Mouse (Mus musculus) heart, postnatal 36 days (tissue): ENCODE results near the gene Ubac1. TPM values are rescaled to one million over a fixed set of nuclear protein-coding genes. Genes with fewer than 3 reads are reported as not detected.

Experiments used
- DNase-seq, 2 experiments: peaks; one replicate each; pipeline ENCODE4 v3.0.0; 2021 to 2022
- intact Hi-C: fragments of 180-260 bp; cut with DNase I; formaldehyde crosslinking; loops from one replicate; pipeline ENCODE4 v1.15.1; 2025
- total RNA-seq, 2 experiments: library from RNA; stranded (reverse); gene quantifications; 2 replicates each; pipeline ENCODE4 v1.2.3; 2021

Ubac1 gene
- total RNA-seq = 10 to 100 TPM; 84.8 to 97.5 TPM

DNA sequence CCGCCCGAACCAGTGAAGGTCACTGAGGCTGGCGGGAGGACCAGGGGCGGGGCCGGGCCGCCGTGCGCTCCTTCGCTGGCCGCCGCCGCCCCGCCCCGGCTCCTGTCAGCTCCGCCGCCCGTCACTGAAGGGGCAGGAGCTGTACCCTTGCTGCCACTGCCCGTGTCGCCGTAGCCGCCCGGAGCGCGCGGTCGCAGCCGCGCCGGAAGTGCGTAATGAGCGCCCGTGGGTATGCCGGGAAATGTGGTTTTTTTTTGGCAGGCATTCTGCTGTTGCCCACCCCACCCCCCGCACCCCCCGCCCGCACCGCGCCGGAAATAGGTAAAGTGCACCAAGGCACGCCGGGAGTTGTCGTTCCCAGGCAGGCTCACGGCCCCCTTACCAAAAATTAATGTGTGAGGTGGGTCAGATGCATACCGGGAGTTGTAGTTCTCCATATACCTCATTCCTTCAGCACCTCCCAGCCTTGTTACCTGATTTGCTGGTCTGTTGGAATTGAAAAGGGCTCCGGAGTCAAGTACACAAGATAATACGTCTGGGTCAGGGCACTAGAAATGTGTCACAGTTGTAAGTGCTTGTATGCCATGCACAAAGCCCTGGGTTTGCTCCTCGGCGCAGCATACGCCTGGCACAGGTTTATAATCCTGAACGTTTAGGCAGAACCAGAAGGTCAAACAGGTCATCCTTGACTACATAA, at the start of gene Ubac1:
Ubac1 (minus strand) TSS at position 187 of the 697 bp plus-strand sequence.
- intact Hi-C loops = loop anchor here (1.0 to 5.0 kb wide), 2 partner anchors 37 to 184 kb away; no protein-coding TSS in a partner anchor

DNA sequence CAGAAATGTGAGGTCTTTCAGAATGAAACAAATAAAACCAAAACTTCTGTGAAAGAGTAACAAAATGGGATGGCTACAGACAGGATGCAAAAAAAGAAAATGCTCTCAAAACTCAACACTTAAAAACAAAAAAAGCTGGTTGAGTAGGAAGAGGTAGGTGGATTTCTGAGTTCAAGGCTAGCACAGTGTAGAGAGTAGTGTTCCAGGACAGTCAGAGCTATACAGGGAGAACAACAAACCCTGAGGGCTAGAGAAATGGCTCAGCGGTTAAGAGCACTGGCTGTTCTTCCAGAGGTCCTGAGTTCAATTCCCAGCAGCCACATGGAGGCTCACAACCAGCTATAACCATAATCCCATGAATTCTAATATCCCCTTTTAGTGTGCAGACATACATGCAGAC, 47.0 kb upstream of the Ubac1 start:
- intact Hi-C loops = no loop called here
- no peak for DNase-seq

More for the DNA sequence above, at the start of gene Ubac1:
- peak; percentile 86 to 90 for DNase-seq

DNA sequence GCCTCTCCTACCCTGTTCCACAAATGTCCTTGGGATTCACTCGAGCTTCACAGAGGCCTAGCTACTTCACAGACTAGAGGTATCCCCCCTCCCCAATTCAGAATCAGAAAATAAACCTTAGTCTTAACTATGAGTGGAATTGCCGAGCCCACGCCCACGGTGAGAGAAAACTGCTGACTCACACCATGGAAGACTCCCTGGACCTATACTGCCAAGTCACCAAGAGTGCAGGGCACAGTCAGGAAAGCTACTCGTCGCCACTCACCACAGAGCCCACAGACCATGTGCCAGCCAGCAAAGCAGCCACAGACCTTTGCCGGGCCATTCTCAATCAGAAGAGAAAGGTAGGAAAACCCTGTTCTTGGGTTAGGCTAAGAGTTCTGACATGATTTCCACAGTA, 46.6 kb upstream of the Ubac1 start:
- intact Hi-C loops = no loop called here
- no peak for DNase-seq

DNA sequence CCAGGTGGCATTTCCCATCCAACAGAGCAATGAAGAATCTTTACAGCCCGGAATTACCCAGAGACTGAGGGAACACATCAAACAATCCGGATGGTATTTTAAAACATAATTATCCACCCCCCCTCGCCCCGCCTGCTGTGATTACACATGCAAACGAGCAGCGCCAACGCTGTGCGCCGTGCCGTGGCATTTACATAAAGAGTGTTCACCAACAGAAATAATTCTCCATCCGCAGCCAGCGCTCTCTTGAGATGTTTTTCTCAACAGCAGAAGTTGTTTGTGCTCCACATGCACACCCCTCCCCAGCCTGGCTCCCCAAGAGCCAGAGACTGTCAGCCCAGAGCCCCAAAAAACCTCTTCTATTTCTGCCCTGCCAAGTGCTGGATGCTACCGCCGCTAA, 45.0 kb upstream of the Ubac1 start:
- no peak for DNase-seq
- intact Hi-C loops = no loop called here

DNA sequence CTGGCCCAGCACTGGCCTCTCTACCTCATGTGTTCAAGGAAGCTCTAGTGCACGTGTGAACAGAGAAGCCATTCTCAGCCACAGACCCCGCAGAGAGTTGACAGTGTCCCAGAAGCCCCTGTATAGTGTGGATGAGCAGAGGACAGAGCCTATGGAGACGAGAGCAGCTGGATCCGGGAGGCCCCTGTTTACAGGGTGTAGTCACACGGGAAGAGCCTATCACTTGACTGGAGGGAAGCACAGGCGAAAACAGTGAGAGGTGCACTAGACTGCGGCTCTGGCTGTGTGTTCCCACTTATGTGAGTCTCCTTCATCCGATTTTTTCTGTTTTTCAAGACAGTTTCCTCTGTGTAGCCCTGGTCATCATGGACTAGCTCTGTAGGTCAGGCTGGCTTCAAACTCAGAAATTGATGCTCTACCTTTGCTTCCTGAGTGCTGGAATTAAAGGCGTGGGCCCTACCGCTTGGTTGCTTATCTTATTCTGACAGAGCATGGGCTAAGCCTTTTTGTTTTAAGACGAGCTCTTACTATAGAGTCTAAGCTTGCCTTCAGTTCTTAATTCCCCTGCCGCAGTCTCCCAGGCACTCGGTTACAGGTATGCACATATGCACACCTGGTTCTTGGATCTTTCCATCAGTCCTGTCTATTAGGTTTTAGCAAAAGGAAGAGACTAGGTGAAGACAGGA, 41.3 kb upstream of the Ubac1 start:
- DNase-seq = no peak
- intact Hi-C loops = no loop called here

DNA sequence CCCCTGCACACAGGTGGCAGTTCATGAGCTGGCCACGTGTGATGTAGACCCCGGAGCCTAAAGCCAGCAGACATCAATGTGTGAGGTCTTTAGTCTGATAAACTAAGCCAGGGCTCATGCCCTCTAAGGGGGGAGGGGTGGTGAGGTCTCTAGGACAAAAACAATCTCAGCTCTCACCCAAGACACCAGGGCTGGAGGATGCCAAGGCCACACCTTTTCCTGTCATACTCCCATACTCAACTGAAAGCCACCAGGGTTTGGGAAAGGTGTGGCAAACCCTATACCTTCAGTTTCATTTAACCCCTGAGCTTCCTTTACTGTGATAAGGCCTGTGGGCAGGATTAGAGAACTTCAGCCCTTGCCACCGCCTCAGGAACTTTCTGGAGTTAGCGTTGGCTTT, 40.7 kb upstream of the Ubac1 start:
- DNase-seq = no peak
- intact Hi-C loops = no loop called here

DNA sequence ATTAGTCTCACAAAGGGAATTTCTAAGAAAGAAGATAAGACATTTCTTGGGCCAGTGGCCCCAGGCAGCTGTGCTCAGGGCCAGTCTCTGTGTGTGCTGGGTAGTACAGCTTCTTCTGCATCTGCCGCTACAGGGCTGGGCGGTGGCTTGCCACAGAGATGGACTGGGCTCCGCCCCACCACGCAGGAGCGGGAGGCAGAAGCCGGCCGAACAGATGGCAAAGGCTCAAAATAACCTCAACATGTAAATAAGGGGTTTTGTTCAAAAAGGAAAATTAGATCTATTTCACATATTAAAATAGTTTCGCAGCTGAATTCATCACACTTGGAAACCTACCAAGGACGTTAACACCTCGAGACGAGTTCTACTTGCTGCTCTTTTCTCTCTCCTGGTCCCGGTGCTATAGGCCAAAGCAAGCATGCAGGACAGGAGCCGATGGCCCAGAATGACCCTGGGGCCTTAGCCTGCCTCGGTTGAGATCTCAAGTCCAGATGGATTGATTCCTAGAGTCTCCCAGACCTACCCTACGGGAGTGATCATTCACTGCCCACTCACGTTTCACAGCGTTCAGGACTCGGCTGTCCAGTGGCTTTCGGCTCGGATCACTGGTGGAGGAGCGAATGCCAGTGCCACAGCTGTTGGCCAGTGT, 39.6 kb upstream of the Ubac1 start:
- intact Hi-C loops = no loop called here
- DNase-seq = no peak

DNA sequence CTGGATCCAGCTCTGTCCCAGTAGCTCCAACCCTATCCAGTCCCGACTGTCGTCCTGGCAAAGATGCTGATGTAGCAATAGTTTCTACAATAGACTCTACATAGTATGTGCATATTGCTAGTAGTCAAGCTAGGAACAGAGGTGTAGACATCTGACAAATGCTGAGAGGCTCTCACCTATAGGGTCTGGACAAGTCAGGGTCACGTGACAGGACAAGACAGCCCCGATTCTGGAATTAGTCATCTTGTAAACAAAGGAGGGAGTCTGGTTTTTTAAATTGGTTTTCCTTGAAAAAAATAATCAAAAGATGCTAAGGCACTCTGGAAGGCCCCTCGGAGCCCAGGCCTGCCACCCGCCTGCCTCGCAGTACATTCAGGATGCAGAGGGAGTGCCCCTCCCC, 35.5 kb upstream of the Ubac1 start:
- DNase-seq = no peak
- intact Hi-C loops = no loop called here

DNA sequence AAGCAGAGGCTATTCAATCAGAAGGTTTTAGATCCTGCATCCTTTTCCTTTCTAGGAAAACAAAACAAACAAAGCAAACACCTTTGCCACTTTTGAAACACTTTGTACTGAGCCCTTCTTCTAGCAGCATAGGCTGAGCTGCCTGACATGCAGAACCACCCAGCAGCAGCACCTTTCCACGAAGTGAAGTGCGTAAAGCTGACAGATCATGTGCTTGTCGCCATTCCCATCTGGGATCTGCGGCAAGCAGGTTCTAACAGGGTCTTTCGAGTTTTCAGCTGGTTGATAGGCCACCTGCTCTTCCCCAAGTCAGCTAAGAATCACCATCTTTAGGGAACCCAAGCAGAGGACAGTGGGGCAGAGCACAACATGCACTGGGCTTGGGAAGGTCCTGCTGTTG, 34.7 kb upstream of the Ubac1 start:
- no peak for DNase-seq
- intact Hi-C loops = no loop called here

DNA sequence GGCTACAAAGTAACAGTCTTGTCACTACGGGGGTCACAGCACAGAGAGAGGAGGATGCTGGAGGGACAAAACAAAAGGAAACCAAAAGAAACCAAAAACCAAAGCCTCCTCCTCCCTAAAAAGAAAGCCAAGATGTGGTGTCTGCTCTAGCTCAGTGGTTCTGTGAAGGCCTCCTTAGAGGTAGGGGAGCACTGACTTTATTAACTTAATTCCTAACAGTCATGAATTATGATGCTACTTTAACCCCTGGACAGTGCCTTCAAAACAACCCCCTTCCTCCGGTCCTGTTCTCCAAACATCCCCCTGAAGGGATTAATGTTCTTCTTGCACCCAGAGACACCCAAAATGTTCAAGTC, 34.2 kb upstream of the Ubac1 start:
- intact Hi-C loops = loop anchor here (1.0 kb wide), 1 partner anchor 87 kb away; no protein-coding TSS in a partner anchor
- DNase-seq = no peak

DNA sequence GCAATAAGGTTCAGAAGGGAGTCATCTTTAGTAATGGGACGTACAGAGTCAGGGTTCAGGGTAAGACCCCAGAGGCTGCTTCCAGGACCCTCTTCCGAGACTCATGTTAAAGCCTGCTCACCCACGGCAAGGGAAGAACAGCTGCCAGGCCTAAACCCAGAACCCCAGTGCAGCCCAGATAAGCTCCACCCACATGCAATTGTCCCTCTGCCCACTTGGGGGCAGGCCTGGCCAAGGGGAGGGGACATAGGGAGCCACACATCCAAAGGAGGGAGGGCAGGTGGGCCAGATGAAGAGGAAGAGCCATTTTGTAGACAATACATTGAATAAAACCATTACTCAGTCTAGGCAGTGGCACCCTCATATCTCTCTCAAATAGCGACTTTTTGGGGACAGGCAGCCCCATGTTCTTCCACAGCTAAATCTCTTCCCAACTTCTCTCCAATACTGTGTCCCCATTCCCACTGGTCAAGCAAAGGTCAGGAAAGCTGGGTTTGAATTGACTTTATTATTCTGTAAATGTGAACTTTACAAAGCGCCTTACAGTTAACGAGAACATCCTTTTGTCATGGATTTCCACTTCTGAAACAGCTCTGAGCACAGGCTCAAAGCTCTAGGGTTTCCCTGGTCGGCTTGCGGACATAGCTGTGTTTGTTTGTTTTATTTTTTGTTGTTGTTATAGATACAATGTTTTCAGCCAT, 33.6 kb upstream of the Ubac1 start:
- intact Hi-C loops = loop anchor here (1.0 kb wide), 1 partner anchor 87 kb away; no protein-coding TSS in a partner anchor
- peak; percentile 52 to 68 for DNase-seq

DNA sequence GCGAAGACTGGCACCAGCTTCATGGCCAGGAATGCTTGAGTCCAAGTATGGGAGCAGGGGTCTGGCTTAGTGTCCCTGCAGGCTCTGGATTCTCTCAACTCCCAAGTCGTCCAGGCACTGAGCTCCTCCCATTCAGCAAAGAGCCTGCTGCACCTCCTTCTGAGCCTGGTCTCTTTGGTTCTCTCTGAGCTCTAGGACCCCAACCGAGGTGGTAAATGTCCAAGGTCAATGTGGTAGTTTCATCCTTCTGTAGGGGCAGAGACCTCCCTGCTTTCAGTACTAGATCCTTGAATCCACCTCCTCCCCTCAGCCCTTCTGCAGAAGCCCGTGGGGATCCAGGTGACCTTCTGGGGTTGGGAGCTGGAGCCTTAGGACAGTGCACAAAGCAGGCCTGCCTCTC, 31.3 kb upstream of the Ubac1 start:
- no peak for DNase-seq
- intact Hi-C loops = no loop called here

DNA sequence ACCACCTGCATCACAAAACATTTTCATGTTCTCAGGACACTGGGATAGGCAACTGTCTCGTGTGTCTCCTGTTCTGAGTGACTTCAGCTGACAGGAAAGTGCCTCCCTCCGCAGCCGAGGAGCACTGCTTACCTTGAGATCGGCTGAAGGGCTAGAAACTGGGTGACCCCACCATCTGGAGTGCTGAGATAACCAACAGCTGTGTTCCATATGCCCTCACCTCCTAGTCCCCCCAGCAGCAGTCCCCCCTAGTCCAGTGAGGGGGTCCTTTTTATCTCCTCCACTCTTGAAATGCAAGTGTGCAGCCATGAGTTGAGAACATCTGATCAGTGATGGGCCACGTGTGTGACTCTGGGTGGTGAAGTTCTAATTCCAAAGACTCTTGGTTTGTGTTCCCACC, 27.3 kb upstream of the Ubac1 start:
- DNase-seq = no peak
- intact Hi-C loops = no loop called here

DNA sequence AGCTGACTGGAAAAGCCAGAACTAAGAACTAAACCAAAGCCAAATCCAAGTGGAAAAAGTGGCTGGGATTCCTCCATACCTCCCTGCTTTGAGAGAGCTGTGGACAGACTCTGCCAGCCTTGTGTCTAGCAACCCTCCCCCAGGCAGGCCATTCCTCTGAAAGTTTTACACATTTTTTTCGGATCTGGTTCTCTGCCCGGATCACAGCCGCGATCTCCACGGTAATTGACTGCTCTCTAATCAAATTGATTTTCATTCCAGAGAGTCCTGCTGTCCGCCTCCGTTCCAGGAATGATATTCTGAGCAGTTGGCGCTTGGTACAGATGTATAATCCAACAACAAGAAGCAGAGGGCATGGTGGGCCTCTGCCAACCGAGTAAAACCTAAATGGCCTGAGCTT, 22.7 kb upstream of the Ubac1 start:
- DNase-seq = no peak
- intact Hi-C loops = no loop called here

DNA sequence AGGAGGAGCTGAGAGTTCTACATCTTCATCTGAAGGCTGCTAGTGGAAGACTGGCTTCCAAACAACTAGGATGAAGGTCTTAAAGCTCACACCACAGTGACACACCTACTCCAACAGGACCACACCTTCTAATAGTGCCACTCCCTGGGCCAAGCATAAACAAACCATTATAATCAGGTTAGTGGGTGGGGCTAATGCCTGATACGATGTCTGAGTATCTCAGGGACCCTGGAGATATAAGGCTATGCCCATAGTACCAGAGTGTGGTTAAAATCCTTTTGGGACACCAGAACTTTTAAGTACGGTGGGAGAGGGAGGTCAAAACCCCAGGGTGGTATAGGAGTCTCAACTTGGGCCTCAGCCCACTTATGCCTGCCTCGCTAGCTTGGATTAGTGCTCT, 21.1 kb upstream of the Ubac1 start:
- intact Hi-C loops = no loop called here

DNA sequence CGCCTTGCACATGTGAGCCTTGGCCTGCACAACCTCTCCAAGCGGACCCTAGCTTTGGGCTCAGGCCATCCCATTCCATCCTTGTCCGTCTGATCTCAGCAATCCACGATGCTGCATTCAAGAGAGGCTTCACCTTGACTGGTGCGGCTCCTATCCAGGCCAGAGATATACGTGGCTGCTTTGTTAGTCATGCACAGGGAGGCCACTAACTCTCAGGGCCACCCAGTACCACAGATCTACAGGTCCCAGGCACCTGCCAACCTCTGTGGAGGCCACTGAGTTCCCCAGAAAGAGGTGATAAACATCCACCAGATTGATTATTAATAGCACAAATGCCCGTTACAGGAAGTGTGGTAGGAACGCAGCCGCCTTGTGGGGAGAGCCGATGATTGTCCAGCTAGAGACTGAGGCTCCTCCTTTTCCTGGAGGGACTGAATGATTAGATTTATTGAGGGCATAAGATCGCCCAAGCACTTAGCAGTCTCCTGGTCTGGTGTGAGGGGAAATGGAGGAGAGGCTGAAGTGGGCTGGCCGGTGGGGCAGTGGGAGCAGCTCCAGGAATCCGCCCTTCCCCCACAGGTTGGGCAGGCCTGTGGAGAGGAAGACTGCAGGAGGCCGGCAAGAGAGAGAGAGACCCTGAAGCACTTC, 19.7 kb upstream of the Ubac1 start:
- no peak for DNase-seq
- intact Hi-C loops = no loop called here

More for the DNA sequence above, 21.1 kb upstream of the Ubac1 start:
- no peak for DNase-seq

DNA sequence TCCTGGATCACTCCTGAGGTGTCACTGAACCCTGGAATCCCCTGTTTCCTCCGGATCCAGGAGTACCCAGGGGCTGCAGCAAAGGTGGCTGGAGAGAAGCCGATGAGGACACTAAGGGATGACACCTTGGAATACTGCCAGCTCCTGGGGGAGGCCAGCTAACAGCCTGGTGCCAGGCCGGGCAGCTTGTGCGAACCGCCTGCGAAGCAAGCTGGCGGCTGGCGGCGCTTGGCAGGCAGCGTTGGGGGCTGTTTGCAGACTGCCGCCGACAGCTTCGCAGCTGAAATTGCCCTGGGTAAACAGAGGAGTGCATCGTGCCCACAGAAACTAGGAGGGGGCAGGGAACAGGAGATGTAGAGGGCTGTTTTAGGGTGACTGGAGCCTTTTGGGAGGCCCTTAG, 18.4 kb upstream of the Ubac1 start:
- DNase-seq = peak in 1 of 2 experiments; percentile 9
- intact Hi-C loops = loop anchor here (5.0 kb wide), 1 partner anchor 232 kb away; no protein-coding TSS in a partner anchor

DNA sequence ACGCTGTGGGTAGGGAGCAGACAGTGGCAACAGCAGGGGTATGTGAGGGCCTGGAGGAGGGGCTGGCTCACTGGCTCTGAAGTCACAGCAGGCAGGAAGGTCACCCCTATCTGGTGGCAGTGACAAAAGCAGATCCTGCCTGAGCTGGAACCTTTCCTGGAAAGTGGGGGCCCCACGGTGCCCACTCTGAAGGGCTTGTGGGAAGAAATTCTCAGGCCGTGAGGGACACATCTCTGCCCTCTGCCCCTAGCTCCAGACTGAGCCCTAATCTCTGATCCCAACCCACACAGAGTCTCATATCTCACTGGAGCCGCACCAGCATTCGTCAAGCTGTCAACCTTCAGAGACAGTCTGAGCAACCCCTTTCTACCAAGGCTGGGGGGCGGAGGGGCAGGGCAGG, 15.8 kb upstream of the Ubac1 start:
- no peak for DNase-seq
- intact Hi-C loops = loop anchor here (5.0 kb wide), 1 partner anchor 235 kb away; no protein-coding TSS in a partner anchor

DNA sequence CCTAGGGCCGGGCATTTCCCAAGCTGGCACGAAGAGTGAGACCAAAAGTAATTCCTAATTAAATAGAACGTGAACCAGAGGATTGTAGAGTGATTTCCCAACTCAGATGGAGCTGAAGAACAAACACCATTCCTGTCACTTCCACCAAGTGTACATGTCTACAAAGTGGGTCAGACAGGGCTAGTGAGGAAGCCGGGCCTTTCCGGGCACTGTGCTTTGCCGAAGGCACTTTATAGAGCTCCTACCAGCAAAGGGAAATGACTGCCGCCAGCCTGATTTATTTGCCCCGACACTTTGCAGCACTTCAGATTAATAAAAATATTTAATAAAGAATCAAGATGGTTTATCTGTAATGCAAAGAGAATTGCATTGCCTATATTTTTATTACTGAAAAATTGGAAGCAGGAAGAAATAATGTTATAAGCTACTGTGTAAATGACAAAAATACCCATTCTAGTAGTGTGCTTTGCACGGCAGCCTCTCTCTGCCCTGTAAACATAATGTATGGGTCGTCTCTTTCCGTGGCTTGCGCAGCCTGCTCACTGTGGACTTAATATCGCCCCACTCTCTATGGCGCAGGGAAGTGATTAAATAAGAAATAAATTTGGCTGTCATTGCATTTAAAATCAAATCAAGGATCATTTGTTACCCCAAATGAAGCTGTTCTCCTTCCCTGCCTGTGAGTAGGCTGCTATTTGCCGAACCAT, 12.9 kb upstream of the Ubac1 start:
- intact Hi-C loops = loop anchor here (5.0 kb wide), 1 partner anchor 238 kb away; no protein-coding TSS in a partner anchor

DNA sequence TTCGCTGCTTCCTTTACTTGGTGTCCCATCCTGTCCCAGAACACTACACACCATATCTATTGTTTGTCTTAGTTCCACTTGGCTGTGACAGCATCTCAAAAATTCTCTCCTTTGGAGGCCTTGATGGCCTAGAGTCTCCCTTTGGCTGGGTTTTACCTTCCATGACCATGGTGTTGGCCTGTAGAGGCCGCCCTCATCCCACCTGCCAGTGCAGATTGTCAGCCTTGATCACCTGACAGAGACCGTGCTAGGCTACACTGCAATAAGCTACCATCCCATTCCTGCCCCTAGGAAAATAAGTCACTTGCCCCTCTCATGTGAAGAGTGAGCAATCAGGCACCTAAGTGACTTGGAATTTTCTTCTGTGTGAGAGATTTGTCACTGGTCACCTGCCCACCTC, 8.7 kb upstream of the Ubac1 start:
- no peak for DNase-seq
- intact Hi-C loops = no loop called here

More for the DNA sequence above, 12.9 kb upstream of the Ubac1 start:
- no peak for DNase-seq
